Mouse (Mus musculus): ENCODE measurements around the gene Pnkd.

Gene Pnkd

DNA sequence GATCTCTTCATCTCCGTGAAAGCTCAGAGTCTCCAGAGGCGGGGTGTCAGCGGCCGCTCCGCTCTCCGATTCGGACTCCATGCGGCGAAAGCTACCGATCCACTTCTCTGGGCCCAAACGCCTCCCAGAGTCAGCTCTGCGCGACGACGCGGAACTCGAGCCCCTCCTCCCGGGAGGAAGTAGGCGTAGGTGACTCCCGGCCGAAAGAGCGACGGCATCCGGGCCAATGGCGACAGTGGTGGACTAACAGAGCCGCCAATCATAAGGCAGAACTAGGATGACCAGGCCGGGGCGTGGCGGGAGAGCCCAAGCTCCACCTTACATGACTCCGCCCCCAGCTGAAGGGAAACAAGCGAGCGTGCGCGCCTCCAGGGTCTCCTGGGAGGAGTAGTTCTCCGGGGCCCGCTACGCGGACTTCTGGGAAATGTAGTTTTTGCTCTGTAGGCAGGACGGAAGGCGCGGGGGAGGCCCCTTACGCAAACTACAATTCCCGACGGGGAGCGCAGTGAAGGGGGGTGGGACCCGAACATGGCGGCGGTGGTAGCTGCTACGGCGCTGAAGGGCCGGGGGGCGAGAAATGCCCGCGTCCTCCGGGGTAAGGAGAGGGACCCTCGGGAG is at the start of gene Pnkd, which contains the start of gene Aamp:
Gene Pnkd, plus strand, starts transcription at position 388 of the 618 bp plus-strand sequence.
Gene Aamp, minus strand, starts transcription at position 196 of the 618 bp plus-strand sequence.
- DNase-seq (ENCODE audit: low spot score in 2 of 2): peak; percentile 99 to 100

DNA sequence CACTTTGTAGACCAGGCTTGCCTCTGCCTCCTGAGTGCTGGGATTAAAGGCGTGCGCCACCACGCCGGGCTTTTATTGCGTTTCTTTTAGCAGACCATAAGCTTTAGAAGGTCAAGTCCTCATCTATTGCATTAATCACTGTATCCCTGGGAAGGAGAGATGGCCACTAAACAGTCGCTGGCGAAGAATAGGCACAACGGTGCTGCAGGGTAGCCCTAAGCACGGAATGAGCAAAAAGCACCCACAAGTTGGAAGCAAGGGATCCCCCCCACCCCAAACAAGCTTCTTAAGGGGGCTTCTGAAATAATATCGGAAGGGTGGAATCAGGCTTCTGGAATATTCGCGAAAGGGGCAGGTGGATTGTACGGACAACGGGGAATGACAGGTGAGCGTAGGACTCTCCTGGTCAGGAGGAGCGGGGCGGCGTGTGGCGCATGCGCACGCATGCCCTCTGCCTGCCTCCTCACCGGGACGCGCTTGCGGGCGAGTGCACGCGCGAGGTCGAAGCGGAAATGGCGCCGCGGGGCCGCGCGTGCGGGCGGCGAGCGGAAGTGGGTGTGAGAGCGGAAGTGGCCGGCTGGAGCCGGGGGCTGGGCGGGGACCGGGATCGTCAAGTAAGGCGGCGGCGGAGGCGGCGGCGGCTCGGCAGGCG is 48.7 kb upstream of the Pnkd start, which contains the start of gene Arpc2:
Gene Arpc2, plus strand, starts transcription at position 147 of the 652 bp plus-strand sequence.
- peak; percentile 95 to 98 for DNase-seq (ENCODE audit: low spot score in 2 of 2)

DNA sequence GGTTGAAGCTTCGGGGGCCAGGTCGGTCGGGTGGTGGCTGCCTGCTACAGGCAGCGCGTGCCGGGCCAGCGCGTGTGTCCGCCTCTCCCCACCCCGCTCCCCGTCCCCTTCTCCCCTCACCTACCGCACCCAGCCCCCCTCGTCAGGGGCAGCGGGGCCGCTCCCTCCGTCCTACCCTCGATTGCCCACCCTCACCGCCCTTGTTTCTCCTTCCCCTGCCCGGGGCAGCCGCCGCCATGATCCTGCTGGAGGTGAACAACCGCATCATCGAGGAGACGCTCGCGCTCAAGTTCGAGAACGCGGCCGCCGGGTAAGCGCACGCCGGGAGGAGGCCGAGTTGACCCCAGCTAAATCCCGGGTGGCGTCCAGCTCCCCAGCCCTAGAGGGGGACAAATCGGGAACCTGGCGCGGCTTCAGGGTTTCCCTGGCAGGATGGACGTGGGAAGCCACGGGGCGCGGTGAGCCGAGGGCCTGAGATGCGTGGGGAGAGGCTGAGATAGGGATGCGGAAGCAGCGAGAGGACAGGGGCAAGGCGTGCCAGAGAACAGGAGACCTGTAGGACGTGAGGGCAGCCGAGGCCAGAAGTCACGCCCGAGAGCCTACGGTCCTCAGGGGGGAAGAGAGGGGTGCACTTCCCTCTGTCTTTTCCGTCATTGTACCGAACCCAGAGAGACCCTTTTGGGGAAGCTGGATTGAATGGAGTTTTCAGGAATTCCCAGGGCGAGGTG is 48.0 kb upstream of the Pnkd start:
- peak in 1 of 2 experiments; percentile 36 for DNase-seq (ENCODE audit: low spot score in 2 of 2)

DNA sequence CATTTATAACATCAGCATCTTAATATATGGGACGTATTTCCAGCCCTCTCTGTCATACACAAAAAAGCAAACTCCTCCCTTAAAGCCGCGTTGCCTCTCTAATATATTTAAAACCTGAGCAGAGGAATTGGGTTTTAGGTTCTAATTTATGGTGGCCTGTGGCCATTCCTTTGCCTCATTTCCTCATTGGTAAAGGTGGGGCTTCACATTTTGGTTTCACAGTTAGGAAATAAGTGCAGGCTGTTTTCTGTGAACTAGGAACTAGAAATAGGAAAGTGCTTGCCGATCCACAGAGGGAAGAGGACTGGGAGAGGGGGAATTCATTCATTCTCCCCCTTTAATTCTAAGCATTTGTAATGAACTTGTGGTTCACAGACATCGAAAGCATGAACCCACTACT is 47.1 kb upstream of the Pnkd start:
- DNase-seq (ENCODE audit: low spot score in 2 of 2): no peak

DNA sequence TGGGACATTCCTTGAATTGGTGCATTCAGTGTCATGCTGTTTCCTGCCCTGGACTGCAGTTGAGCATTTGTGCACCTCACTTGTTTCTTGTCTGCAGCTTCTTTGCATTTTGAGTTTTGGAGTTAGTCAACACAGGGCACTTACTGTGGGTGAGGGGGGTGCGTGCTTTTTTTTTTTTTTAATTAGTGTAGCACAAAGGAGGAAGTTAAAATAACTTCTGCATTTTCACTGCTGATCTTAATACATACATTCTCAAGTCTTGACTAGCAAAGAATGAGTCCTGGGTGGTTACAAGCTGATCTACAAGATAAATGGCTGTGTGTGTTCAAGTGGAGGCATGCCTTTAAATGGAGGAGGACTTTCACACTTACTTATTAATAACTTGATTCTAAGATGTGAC is 46.6 kb upstream of the Pnkd start:
- no peak for DNase-seq (ENCODE audit: low spot score in 2 of 2)

DNA sequence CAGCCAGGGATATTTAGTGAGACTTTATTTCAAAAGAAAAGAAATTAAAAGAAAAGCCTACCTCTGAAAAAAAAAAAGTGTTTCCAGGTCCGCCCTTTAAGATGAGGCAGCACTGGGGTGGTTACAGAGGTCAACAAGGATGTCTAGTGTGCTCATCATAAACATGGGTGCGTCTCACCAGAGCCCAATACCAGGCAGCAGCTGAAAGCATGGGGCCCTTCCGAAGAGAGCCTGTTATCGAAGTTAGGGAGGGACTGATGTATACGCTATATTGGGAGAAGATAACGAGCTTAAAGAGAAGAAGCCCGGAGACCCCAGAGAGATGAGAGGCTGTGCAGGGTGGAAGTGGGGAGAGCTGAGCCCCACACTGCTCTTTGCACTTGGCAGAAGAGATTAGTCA is 45.6 kb upstream of the Pnkd start:
- no peak for DNase-seq (ENCODE audit: low spot score in 2 of 2)

DNA sequence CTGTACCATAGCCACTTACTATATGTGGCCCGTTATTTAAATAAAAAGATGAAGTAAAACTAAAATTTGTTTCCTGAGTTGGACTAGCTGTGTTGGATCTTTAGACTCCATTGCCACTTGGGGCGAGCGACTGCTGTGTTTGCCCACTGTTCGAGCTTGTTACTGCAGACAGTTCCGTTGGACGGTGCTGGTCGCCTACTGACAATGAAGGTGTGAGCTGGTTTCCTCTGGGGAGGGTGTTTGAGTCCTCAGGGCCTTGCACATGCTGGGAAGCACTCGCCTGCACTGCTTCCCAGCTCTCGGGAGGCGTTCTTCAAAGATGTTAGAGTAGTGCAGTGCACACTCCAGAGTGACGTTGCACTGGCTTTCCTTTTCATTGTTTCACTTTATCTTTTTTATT is 45.1 kb upstream of the Pnkd start:
- DNase-seq (ENCODE audit: low spot score in 2 of 2): no peak

DNA sequence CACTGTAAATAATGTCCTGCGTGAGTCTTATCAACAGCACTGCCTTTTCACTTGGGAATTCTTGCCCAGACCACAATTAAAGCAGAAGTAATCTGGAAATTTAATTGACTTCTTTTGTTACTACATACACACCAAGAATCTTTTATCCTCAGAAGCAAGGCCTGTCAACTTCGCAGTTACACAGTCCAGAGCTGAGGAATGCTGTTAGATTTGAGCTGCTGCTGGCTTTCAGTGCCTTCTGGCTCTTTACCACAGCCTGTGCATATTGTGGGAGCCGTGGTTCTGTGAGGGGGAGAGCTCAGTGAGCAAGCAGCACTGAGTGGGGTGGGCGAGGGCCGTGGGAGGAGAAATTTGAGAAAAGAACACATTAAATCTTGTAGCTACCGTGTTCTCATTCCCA is 44.4 kb upstream of the Pnkd start:
- DNase-seq (ENCODE audit: low spot score in 2 of 2): no peak

DNA sequence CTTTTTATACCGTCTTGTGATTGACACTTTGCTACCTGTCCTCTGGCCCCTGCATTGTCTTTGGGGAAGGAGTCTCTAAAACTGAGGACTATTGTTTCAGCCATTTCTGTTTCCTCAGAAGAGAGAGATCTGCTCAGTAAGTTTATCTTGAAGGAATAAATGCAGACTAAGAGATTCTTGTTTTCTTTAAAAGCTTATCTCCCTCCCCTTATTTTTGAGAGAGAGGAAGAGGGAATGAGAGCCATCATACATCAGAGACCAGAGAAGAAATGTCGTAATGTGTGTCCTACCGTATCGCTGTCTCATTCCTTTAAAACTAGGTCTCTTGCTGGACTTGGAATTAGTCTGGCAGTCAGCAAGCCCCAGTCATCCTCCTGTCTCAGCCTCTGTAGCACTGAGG is 43.9 kb upstream of the Pnkd start:
- DNase-seq (ENCODE audit: low spot score in 2 of 2): no peak

DNA sequence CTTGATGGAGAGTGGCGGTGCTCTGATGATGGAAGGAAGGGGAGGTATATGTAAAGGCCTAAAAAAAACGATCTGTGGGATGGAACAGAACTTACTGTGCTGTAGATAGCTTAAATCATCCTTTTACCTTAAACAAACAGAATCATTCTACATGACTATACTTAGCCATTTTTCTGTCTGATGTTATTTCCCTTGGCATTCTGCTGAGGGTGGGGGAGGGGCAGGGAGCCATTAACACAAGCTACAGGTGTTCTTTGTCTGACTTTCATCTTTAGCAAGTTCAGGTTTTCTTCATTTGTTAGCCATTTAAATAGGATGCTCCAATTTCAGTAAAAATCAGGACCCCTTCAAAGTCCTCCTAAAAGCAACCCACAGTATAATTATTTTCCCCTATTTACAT is 39.2 kb upstream of the Pnkd start:
- no peak for DNase-seq (ENCODE audit: low spot score in 2 of 2)

DNA sequence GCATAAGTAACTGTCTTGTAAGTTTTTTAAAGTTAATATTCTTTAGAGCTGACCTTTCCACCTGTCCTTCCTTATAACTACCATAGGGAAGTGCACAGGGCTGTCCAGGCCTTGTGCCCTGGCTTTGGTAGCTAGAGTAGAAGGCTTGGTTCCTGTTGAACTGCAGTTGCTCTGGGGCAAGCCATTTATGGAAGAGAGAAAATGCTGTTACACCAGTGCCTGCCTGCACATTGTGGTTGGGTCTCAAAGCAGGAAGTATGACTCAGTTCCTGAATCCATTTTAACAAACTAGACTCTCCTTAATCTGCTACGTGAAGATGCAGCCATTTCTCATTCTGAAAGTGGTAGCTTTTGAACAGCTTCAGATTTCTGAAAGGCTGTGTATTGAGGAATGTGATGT is 35.9 kb upstream of the Pnkd start:
- DNase-seq (ENCODE audit: low spot score in 2 of 2): peak; percentile 20 to 37

DNA sequence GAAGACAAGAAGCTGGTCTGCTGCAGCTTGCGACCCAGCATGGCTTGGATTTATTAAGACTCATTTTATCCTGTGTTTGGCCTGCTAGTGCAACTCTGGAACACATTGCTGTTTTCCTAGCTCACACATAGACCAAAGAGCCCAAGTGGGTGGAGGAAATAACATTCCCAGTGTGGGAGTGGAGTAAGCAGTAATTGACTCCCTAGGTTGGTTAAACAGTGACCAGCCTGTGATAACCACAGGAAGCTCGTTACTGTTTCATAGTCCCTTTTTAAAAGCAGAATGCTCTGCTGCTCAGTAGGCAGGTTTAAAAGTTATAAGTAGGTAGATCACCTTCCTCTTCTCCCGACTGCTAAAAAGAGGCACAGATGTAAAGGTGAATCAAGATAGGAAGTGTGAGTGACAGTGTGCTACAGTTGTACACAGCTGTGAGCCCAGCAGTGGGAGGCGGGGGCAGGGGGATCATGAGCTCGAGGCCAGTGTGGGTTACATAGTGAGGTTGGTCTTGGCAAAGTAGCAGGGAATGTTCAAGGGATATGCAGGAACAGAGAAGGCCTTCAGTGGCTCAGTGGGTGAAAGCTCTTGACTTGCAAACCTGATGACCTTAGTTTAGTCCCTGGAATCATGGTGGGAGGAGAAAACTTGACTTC is 35.3 kb upstream of the Pnkd start:
- peak in 1 of 2 experiments; percentile 18 for DNase-seq (ENCODE audit: low spot score in 2 of 2)

DNA sequence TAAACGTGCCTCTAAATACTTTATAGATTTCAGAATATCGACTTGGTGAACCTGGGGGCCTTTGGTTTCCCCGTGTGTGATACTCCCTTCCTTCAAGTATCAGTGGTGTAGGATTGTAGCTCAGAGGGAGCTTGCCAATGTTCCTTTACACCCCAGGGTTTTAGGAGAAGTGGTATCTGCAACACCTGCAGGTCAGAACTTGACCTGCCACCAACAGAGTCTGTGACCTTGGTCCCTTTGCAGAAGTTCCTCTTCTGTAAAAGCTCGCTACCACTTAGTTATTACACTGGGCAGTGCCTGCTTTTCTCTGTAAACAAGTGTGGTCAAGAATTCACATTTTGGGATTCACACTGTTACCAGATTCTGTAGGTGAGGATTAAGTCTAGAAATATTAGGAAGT is 34.6 kb upstream of the Pnkd start:
- no peak for DNase-seq (ENCODE audit: low spot score in 2 of 2)

DNA sequence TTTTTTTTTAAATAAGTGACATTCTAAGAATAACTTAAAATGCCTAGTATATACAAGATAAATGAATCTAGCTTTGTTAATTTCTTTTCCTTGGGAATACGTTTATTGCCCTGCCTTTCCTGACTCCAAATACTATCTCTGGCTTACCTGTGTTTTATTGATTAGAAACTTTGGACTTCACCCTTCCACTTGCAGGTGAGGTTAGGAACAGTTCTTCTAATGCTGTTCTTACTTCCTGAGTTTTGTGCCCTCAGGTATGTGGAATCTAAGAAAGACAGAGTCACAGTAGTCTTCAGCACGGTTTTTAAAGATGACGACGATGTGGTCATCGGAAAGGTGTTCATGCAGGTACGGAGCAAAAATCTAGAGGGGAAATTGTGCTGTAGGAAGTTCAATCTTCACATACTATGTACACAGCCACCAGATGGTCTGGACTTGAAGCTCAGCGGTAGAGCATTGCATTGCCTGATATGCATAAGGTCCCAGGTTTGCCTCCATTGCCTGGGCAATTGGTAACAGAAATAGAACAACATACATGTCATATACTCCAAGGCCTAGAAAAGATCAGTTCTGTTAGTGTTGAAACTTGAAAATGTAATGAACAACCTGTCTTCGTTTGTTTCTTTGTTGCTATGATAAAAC is 28.9 kb upstream of the Pnkd start:
- DNase-seq (ENCODE audit: low spot score in 2 of 2): no peak

DNA sequence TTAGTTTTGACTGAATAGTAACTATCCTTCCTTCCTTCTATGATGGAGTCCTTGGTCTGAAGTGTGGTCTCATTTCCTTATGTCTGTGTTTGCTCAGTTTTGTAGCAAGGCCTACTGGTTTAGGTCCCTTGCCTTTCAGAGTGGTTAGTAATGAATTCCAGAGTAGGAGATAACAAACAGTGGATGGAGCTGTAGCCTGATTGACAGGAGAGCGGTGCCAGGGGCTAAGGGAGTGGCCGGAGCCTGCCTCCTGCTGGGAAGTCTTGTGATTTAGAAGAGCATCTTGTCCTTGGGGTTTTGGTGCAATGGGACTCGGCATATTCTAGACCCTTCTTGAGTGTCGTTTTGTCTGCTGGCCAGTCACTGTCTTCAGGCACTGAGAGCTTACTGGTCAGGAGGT is 27.9 kb upstream of the Pnkd start:
- no peak for DNase-seq (ENCODE audit: low spot score in 2 of 2)

DNA sequence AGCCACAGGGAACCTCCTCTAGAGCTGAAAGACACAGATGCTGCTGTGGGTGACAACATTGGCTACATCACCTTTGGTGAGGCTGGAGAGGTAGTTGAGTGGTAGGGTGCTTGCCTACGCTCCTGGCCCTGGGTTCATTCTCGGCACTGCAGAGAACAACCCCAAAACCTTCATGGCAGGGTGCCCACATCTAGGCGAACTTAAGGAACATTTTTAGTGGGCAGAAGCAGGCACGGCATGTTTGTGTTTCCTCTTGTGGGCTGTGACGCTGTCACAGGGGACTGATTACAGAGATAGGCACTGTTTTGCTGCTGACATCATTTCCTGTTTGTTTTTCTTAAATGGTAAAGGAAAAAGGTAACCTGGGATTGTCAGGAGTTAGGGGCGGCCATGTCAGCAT is 22.2 kb upstream of the Pnkd start:
- no peak for DNase-seq (ENCODE audit: low spot score in 2 of 2)

DNA sequence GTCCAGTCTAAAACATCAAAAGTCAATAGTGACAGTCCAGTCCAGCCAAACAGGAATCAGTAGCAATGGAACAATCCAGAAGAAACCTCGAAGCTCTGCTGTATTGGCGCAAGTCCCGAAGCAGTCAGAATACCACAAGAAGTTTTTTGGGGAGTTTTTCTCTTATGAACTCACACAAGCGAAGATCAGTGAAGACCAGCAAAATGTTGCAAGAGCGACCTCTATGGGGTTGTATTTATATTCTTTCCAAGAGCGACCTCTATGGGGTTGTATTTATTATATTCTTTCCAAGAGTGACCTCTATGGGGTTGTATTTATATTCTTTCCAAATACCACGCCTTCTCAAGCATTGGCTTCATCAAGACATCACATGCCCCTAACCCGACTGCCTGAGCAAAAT is 16.0 kb upstream of the Pnkd start:
- no peak for DNase-seq (ENCODE audit: low spot score in 2 of 2)

DNA sequence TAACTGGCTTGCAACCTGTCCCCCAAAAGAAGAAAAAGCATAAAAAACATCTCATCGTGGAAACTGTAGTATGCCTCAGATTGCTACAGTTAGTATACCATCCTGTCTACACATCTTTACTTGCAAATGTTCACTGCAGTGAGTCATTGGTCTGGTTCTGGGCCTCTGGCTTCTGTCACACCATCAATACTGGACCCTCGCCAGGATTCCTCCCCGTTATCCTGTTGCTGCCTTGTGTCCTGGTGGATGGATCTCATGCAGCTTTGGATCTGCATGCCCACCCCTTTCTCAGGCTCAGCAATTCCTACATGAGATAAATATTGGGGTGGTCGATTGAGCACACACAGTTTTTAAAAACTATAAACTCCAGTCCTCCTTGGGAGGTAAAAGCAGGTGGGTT is 13.1 kb upstream of the Pnkd start:
- DNase-seq (ENCODE audit: low spot score in 2 of 2): no peak

DNA sequence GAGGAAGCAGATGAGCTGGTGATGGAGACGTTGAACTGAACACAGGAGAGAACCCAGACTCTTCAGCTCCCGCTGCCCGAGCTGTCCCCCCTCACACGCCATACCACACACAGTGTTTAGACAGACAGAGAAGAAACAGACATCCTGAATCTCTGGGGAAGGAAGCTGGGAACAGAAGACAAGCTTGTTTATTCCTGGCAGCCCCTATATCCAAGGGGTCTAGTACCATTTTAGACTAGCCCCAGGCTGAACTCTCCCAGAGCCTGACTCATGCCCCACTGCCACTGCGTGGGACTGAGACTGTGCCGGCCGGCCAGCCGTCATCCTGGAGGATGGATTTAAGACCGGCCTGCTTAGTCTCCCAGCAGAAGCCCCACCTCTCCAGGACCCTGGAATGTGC is 9.7 kb upstream of the Pnkd start:
- no peak for DNase-seq (ENCODE audit: low spot score in 2 of 2)

DNA sequence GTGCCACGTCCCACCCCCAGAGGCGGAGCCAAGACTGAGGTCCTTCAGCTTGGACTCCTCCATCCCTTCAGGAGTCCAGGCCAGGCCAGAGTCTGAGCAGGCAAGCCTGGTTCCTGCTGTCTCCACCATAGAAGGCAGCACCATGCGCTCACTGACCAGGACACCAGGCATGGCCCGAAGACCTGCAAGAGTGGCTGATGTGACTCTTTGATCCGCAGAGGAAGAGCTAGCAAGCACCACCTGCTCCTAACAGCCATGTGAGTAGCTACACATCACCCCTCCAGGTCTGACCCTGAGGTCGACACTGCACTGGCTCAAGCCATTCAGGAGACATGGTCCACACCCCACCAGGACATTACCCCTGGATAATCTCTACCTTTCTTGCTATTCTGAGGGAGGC is 7.7 kb upstream of the Pnkd start:
- no peak for DNase-seq (ENCODE audit: low spot score in 2 of 2)

DNA sequence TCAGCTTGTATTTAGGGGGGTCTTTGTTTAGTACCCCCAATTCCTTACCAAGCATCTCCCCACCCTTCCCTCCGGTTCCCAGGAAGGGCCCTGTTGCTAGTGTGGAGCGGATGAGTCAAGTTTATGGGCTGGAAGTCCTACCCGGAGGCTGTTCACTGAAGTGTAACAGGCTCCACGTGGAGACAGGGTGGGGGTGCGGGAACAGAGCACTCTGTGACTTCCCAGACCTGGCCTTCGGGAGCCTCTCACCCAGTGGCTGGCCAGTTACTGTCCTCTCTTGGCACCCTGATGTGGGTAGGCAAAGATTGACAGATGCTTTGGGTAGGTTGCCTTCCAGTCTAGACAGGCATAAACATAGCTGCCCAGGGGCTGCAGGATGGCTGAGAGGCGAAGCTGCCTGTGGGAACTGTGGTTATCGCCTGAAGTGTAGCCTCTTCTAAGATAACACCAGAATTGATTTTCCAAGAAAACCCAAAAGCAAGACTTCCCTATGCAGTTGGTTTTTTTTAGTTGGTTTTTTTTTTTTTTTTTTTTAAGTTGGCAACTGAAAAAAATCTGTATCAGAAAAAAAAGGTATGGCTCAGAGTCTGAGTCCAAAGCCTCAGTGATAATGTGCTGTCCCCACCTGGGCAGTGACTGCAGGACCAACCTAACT is 6.7 kb upstream of the Pnkd start:
- no peak for DNase-seq (ENCODE audit: low spot score in 2 of 2)

DNA sequence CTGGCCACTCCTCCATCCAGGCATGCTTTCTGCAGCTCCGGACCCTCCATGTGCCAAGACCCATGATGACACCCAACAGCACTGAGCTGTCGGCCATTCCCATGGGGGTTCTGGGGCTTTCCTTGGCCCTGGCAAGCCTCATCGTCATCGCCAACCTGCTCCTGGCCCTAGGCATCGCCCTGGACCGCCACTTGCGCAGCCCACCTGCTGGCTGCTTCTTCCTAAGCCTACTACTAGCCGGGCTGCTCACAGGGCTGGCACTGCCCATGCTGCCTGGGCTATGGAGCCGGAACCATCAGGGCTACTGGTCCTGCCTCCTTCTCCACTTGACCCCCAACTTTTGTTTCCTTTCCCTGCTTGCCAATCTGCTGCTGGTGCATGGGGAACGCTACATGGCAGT is 6.2 kb upstream of the Pnkd start, which contains the start of gene Gpbar1:
Gene Gpbar1, plus strand, starts transcription at position 13 of the 400 bp plus-strand sequence.
- DNase-seq (ENCODE audit: low spot score in 2 of 2): no peak
